Comparison of ENCODE assay signal across 16 mouse cellular contexts in the genomic region with DNA sequence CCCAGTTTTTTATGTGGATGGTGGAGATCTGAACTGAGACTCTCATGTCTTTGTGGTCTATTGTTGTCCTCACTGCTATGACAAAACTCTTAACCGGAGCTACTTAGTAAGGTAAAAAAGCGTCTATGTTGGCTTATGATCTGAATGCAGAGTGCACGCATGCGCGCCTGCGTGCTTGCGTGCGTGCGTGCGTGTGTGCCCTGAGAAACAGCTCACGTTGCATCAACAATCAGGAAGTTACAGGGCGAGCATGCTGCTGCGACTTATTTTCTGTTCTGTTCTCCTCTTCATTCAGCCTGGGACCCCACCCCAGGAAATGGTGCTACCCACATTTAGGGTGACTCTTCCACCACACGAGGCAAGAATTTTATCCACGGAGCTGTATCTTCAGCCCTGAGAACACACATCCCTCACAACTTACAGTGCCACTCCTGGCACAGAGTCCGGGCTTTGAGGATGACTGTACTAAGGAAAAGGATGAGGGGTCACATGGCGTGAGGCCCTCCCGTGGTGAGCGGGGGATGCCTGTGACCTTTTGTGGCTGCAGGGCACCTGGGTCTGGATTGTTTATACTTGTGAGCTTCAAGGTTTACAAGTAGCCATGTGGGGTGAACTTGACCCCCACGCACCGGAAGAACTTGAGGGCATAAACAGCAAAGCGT.
DNase-seq lines count a peak whose midpoint lies in the region; ATAC-seq lines count a peak whose summit lies in the region.
"Had no signal": no experiment of that assay in that cellular context is flagged by ENCODE, and none has a peak within 500 bp of the region (broad histone marks: within the 10 kb centered on the region; RNA-seq: fewer than 3 reads in every experiment).

No protein-coding gene starts in this region.

- no peaks in the 10 kb centered on the region for H3K27me3 ChIP-seq in kidney, embryonic 15.5 days
- no peaks in the 10 kb centered on the region for H3K27me3 ChIP-seq in limb, embryonic 12.5 days
- H3K27me3 ChIP-seq in forebrain, embryonic 11.5 days (ENCODE audit: control insufficient read depth, insufficient read depth, low read length) = no peaks in the 10 kb centered on the region

- H3K9me3 ChIP-seq in kidney, embryonic 15.5 days (replicated peaks) = no peaks in the 10 kb centered on the region
- H3K9me3 ChIP-seq in limb, embryonic 12.5 days = no peaks in the 10 kb centered on the region
- H3K9me3 ChIP-seq in forebrain, embryonic 11.5 days (ENCODE audit: control insufficient read depth, low read length) = no peaks in the 10 kb centered on the region
- H3K9me3 ChIP-seq: megakaryocyte, embryonic 14.5 days had no signal

- no peak overlapping the region for H3K9ac ChIP-seq in kidney, embryonic 15.5 days
- no peak overlapping the region for H3K9ac ChIP-seq in limb, embryonic 12.5 days (replicated peaks)
- H3K9ac ChIP-seq in forebrain, embryonic 11.5 days (ENCODE audit: low read length) = no peak overlapping the region

- WGBS in kidney, embryonic 15.5 days = 60% methylated on average over 22 of the region's 22 CpGs
- 65% methylated on average over 22 of the region's 22 CpGs for WGBS in limb, embryonic 12.5 days
- WGBS in forebrain, embryonic 11.5 days = 88% methylated on average over 22 of the region's 22 CpGs

- peak overlapping the region; percentile 26 for H3K4me2 ChIP-seq in kidney, embryonic 15.5 days
- H3K4me2 ChIP-seq in limb, embryonic 12.5 days = peak overlapping the region; percentile 34
- H3K4me2 ChIP-seq in forebrain, embryonic 11.5 days (ENCODE audit: low read depth, low read length, severe bottlenecking) = no peak overlapping the region

- H3K36me3 ChIP-seq in kidney, embryonic 15.5 days = no peaks in the 10 kb centered on the region
- H3K36me3 ChIP-seq in limb, embryonic 12.5 days = no peaks in the 10 kb centered on the region
- H3K36me3 ChIP-seq in forebrain, embryonic 11.5 days (ENCODE audit: control insufficient read depth, insufficient read depth, low read length) = no peaks in the 10 kb centered on the region

- H3K4me3 ChIP-seq in kidney, embryonic 15.5 days (replicated peaks) = no peak overlapping the region
- H3K4me3 ChIP-seq in limb, embryonic 12.5 days (replicated peaks) = no peak overlapping the region
- H3K4me3 ChIP-seq in forebrain, embryonic 11.5 days (ENCODE audit: low read depth, low read length) = no peak overlapping the region
- H3K4me3 ChIP-seq: megakaryocyte, embryonic 14.5 days; myocyte had no signal

- peak overlapping the region; percentile 67 for H3K27ac ChIP-seq in kidney, embryonic 15.5 days
- no peak overlapping the region for H3K27ac ChIP-seq in limb, embryonic 12.5 days
- no peak overlapping the region for H3K27ac ChIP-seq in forebrain, embryonic 11.5 days (ENCODE audit: low read depth, low read length)

- peaks cover 50% of the 10 kb centered on the region for H3K4me1 ChIP-seq in kidney, embryonic 15.5 days
- peaks cover 31% of the 10 kb centered on the region for H3K4me1 ChIP-seq in limb, embryonic 12.5 days (replicated peaks)
- H3K4me1 ChIP-seq in forebrain, embryonic 11.5 days (replicated peaks; ENCODE audit: control insufficient read depth, insufficient read depth, low read length) = no peaks in the 10 kb centered on the region

- peak; percentile 19; the same call in 1 of the 2 replicates for ATAC-seq in kidney, embryonic 15.5 days (replicated peaks; ENCODE audit: low FRiP score)
- ATAC-seq in limb, embryonic 12.5 days (ENCODE audit: insufficient number of reproducible peaks, insufficient read depth, low FRiP score, low TSS enrichment, low read depth) = no peak
- ATAC-seq in forebrain, embryonic 11.5 days (replicated peaks; ENCODE audit: low FRiP score) = no peak
- ATAC-seq: hindbrain, embryonic 16.5 days had no signal

- DNase-seq in kidney, postnatal 25 days = no peak
- DNase-seq in 3134 (ENCODE audit: extremely low read depth, insufficient read length, low spot score) = peak; percentile 43
- peak; percentile 39 for DNase-seq in T-cell, adult 2 months (ENCODE audit: low spot score)
- no peak for DNase-seq in forebrain, embryonic 11.5 days (ENCODE audit: low spot score)
- DNase-seq in thymus, postnatal 0 days (ENCODE audit: low spot score) = no peak
- DNase-seq: adrenal gland, postnatal 25 days; gastrocnemius, postnatal 14 days; layer of hippocampus, adult 9-11 months; left cerebral cortex, postnatal 4 days; retina, postnatal 1 day; thymus, adult 2 months had no signal

Comparison
In these comparisons a context has a peak if more than half of its experiments do, and no peak if none do; other contexts are left out.
1. DNase-seq: peak in 3134 (single experiment) and T-cell, adult 2 months (single experiment); none in kidney, postnatal 25 days (0 of 2), forebrain, embryonic 11.5 days (single experiment) and thymus, postnatal 0 days (single experiment).